Mouse (Mus musculus): ENCODE data around the gene Gm42420. TPM values are rescaled to one million over a fixed set of nuclear protein-coding genes. Genes with fewer than 3 reads are reported as not detected.

Gene Gm42420
- polyA plus RNA-seq, 1 experiment from 2014 or later: 1.1 TPM

DNA sequence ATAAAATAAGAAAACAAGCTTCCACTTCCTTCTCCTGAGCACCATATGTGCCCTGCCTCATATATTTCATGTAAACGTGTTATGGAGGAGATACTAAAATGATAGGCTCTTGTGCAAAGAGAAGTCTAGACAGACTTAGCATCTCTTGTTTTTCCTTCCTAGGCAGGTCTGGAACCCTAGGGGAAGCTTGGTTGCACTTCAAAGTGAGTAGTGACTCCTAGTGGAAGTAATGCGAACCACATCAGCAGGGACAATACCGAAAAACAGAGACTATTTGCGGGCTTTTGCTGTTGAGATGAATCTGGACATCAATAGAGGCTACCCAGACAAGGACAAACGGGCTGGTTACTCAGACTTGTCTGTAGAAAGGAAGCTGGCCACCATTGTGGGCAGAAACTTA lies 18.0 kb upstream of the Gm42420 start:
- no peak overlapping the region for H3K4me3 ChIP-seq (ENCODE audit: low read depth, low read length)
- WGBS: 20% methylated on average over 5 of the region's 5 CpGs

DNA sequence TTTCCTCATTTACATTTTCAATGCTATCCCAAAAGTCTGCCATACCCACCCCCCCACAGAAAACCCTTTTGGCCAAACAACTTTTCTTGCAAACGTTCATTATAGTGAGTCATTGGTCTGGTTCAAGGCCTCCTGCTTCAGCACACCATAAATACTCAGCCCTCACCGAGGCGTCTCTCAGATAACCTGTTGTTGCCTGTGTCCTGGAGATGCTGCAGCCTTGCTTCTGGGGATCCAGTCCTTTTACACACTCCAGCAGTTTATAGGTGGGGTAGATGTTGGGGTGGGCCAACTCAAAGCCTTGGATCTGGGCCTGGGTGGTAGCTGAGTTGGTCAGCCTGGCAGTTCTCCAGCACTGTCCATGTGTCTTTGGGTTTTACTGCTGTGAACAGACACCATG lies 15.1 kb upstream of the Gm42420 start:
- H3K36me3 ChIP-seq (ENCODE audit: control insufficient read depth, insufficient read depth, low read length): no peaks in the 10 kb centered on the region
- no peak overlapping the region for H3K27ac ChIP-seq (ENCODE audit: low read depth, low read length)
- no peaks in the 10 kb centered on the region for H3K27me3 ChIP-seq (ENCODE audit: control insufficient read depth, insufficient read depth, low read length)
- H3K4me2 ChIP-seq (ENCODE audit: low read depth, low read length): no peak overlapping the region
- 82% methylated on average over 3 of the region's 3 CpGs for WGBS
- no peak for ATAC-seq (ENCODE audit: low read depth)
- H3K4me1 ChIP-seq (ENCODE audit: control insufficient read depth, insufficient read depth, low read length): peaks cover 8% of the 10 kb centered on the region
- H3K9me3 ChIP-seq (ENCODE audit: control insufficient read depth, low read length): no peaks in the 10 kb centered on the region
- no peak overlapping the region for H3K9ac ChIP-seq (replicated peaks; ENCODE audit: low read depth, low read length)
- no peak overlapping the region for H3K4me3 ChIP-seq (ENCODE audit: low read depth, low read length)

More for the DNA sequence above, 18.0 kb upstream of the Gm42420 start:
- no peaks in the 10 kb centered on the region for H3K9me3 ChIP-seq (ENCODE audit: control insufficient read depth, low read length)
- H3K4me1 ChIP-seq (ENCODE audit: control insufficient read depth, insufficient read depth, low read length): no peaks in the 10 kb centered on the region
- no peak for ATAC-seq (ENCODE audit: low read depth)
- H3K27ac ChIP-seq (ENCODE audit: low read depth, low read length): no peak overlapping the region
- no peak overlapping the region for H3K4me2 ChIP-seq (ENCODE audit: low read depth, low read length)
- H3K36me3 ChIP-seq (ENCODE audit: control insufficient read depth, insufficient read depth, low read length): no peaks in the 10 kb centered on the region
- no peaks in the 10 kb centered on the region for H3K27me3 ChIP-seq (ENCODE audit: control insufficient read depth, insufficient read depth, low read length)
- no peak overlapping the region for H3K9ac ChIP-seq (replicated peaks; ENCODE audit: low read depth, low read length)

DNA sequence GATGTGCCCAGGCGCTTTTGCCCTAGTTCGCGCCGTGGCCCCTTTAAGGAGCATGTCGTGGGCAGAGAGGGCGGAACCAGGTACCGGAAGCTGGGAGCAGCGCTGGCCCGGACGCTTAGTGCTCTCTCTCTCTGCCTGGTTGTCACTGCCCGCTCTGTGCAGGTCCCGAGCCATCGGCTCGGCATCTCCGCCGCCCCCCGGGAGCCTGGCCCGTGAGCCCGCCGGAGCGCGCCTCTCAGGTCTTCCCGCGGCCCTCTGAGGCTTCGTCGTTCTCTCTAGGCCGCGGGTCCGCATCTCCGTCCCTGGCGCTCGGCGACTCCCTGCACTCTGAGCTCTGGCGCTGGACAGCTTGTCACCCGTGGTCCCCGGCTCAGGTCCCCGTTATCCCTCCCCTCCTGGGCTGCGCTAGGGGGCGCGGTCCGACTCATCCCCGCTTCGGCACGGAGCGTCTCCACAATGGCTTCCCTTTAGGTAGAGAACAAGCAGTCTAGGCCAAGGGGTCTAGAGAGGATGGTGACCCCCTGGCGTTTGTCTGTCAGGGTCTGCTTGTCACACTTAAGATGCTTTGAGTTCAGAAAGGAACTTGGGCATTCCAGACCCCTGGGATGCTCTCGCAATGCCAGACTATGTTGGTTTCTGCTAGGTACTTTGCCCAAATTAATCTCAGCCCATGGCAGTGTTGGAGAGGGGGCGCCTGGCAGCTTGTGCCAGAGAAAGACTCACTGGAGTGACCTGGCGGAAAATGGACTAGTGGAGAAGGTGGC lies 11.6 kb upstream of the Gm42420 start, which contains the start of gene Adck2:
Adck2 (plus strand) TSS at position 83 of the 764 bp plus-strand sequence.
- H3K4me3 ChIP-seq (ENCODE audit: low read depth, low read length): peak within 1 kb of the TSS; percentile 83
- no peaks in the 10 kb centered on the region for H3K27me3 ChIP-seq (ENCODE audit: control insufficient read depth, insufficient read depth, low read length)
- H3K9me3 ChIP-seq (ENCODE audit: control insufficient read depth, low read length): no peaks in the 10 kb centered on the region
- H3K4me1 ChIP-seq (ENCODE audit: control insufficient read depth, insufficient read depth, low read length): peaks cover 8% of the 10 kb centered on the region
- peak within 1 kb of the TSS; percentile 96 for H3K27ac ChIP-seq (ENCODE audit: low read depth, low read length)
- peak within 1 kb of the TSS; percentile 92 for H3K9ac ChIP-seq (replicated peaks; ENCODE audit: low read depth, low read length)
- H3K36me3 ChIP-seq (ENCODE audit: control insufficient read depth, insufficient read depth, low read length): peaks cover 6% of the 10 kb centered on the region
- ATAC-seq (ENCODE audit: low read depth): peak; percentile 98
- peak within 1 kb of the TSS; percentile 90 for H3K4me2 ChIP-seq (ENCODE audit: low read depth, low read length)
- WGBS: under 1% methylated on average over 44 of the region's 49 CpGs

DNA sequence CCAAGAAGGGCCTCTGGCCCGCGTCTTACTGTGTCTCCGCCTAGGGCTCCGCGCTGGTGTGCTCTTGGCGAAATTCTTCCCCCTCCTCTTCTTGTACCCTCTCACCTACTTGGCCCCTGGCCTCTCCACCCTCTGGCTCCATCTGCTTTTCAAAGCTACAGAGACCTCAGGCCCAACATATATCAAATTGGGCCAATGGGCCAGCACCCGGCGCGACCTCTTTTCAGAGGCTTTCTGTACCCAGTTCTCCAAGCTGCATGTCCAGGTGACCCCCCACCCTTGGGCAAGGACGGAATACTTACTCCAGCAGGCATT lies 11.0 kb upstream of the Gm42420 start:
- Histone ChIP-seq H3K4me1 (ENCODE audit: control insufficient read depth, insufficient read depth, low read length) (peaks cover 8% of the 10 kb centered on the region), H3K4me2 (ENCODE audit: low read depth, low read length) (peak overlapping the region; percentile 90), H3K9ac (replicated peaks; ENCODE audit: low read depth, low read length) (peak overlapping the region; percentile 92), H3K27ac (ENCODE audit: low read depth, low read length) (peak overlapping the region; percentile 96), H3K36me3 (ENCODE audit: control insufficient read depth, insufficient read depth, low read length) (peaks cover 11% of the 10 kb centered on the region), H3K9me3 (ENCODE audit: control insufficient read depth, low read length) (no peaks in the 10 kb centered on the region), H3K27me3 (ENCODE audit: control insufficient read depth, insufficient read depth, low read length) (no peaks in the 10 kb centered on the region), H3K4me3 (ENCODE audit: low read depth, low read length) (peak overlapping the region; percentile 83)
- ATAC-seq (ENCODE audit: low read depth): peak; percentile 36; the same call in 1 of the 2 replicates
- 23% methylated on average over 10 of the region's 10 CpGs for WGBS

DNA sequence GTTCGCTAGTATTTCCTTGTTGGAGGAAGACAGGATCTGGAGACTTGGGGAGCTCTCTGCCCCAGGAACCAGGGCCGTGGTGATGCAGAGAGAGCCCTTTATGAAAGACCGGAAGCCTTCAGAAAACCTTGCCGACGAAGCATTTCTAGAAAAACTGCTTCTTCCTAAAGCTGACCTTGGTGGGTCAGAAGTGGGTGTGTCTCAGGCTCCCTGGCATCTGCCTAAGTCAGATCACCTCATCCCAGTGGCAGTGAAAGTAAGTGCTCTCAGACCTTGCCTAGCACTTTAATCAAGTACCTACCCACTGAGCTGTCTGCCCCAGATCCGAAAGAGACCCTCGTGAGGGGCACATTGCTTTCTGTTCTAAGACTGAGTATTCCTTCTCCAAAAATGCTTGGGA lies 10.6 kb upstream of the Gm42420 start:
- Histone ChIP-seq H3K36me3 (ENCODE audit: control insufficient read depth, insufficient read depth, low read length) (peaks cover 13% of the 10 kb centered on the region), H3K27ac (ENCODE audit: low read depth, low read length) (peak overlapping the region; percentile 96), H3K4me1 (ENCODE audit: control insufficient read depth, insufficient read depth, low read length) (peaks cover 8% of the 10 kb centered on the region), H3K4me3 (ENCODE audit: low read depth, low read length) (peak overlapping the region; percentile 83), H3K9me3 (ENCODE audit: control insufficient read depth, low read length) (no peaks in the 10 kb centered on the region), H3K4me2 (ENCODE audit: low read depth, low read length) (peak overlapping the region; percentile 90), H3K27me3 (ENCODE audit: control insufficient read depth, insufficient read depth, low read length) (no peaks in the 10 kb centered on the region), H3K9ac (replicated peaks; ENCODE audit: low read depth, low read length) (peak overlapping the region; percentile 92)
- no peak for ATAC-seq (ENCODE audit: low read depth)
- 82% methylated on average over 7 of the region's 7 CpGs for WGBS

DNA sequence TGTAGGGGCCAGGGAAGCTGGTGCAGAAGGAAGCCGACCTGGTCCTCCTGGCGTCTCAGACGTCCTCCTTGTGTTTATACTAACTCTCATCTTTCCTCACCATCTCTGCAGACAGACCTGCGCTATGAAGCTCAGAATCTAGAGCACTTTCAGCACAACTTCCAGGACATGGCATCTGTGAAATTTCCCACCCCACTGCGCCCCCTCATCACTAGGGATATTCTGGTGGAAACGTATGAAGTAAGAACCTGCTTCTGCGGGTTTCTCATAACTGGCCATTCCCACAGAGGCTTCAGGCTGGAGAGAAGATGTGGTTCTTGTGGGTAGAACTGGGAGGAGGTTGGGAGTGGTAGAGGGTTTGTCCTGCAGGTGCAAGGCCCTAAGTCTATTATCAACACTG lies 6.0 kb upstream of the Gm42420 start:
- Histone ChIP-seq H3K9ac (replicated peaks; ENCODE audit: low read depth, low read length) (no peak overlapping the region), H3K36me3 (ENCODE audit: control insufficient read depth, insufficient read depth, low read length) (peaks cover 33% of the 10 kb centered on the region)

DNA sequence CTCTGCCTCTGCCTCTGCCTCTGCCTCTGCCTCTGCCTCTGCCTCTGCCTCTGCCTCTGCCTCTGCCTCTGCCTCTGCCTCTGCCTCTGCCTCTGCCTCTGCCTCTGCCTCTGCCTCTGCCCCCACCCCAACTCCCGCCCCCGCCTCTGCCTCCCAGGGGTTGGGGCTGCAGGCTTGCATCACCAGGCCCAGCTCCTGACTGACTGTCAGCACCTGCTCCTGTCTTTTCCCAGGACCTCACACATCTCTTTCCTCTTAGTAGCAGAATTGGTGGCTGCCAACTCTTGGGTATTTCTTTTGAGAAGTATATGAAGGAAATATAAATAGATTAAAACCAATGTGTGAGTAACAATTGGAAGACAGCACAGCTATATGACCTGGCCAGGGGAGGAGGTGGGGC lies 5.0 kb upstream of the Gm42420 start:
- Histone ChIP-seq H3K27me3 (ENCODE audit: control insufficient read depth, insufficient read depth, low read length) (no peaks in the 10 kb centered on the region), H3K9me3 (ENCODE audit: control insufficient read depth, low read length) (no peaks in the 10 kb centered on the region), H3K27ac (ENCODE audit: low read depth, low read length) (no peak overlapping the region), H3K4me3 (ENCODE audit: low read depth, low read length) (no peak overlapping the region), H3K36me3 (ENCODE audit: control insufficient read depth, insufficient read depth, low read length) (peaks cover 33% of the 10 kb centered on the region), H3K9ac (replicated peaks; ENCODE audit: low read depth, low read length) (no peak overlapping the region), H3K4me1 (ENCODE audit: control insufficient read depth, insufficient read depth, low read length) (no peaks in the 10 kb centered on the region), H3K4me2 (ENCODE audit: low read depth, low read length) (no peak overlapping the region)
- WGBS: 89% methylated on average over 2 of the region's 2 CpGs
- no peak for ATAC-seq (ENCODE audit: low read depth)

More for the DNA sequence above, 6.0 kb upstream of the Gm42420 start:
- H3K9me3 ChIP-seq (ENCODE audit: control insufficient read depth, low read length): no peaks in the 10 kb centered on the region
- no peak for ATAC-seq (ENCODE audit: low read depth)
- no peak overlapping the region for H3K4me2 ChIP-seq (ENCODE audit: low read depth, low read length)
- H3K27ac ChIP-seq (ENCODE audit: low read depth, low read length): no peak overlapping the region
- peaks cover 6% of the 10 kb centered on the region for H3K4me1 ChIP-seq (ENCODE audit: control insufficient read depth, insufficient read depth, low read length)
- H3K4me3 ChIP-seq (ENCODE audit: low read depth, low read length): no peak overlapping the region
- no peaks in the 10 kb centered on the region for H3K27me3 ChIP-seq (ENCODE audit: control insufficient read depth, insufficient read depth, low read length)
- 93% methylated on average over 7 of the region's 7 CpGs for WGBS

DNA sequence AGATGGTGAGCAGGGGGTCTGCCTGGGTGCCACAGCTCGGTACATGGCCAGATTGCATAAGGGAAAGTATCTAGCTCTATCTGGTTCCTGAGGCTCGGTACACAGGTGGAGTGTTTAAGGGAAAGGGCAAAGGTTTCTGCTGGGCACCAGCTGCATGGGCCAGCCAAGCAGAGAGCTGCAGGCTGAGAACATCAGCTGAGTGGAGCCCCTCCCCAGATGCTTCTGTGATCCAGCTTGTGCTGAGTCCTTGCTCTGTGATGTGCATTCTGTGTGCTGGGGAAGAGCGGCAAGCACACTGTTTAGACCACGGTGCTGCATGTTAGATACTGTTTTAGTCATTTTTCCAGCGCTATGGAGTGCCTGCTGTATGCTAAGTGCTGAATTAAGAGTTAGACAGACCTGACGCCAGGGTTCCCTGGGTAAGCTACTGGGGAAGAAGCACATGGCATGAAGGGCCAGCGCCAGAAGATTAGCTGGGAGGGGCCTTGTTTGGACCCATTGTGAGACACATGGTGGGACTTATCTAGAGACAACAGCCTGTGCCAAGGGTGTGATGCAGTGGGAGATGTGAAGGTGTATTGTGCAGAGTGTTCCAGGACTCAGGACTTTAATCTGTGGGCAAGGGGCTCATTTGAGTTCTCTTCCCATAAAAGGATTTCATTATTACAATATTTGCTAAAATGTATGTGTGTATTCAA lies 4.3 kb upstream of the Gm42420 start:
- no peaks in the 10 kb centered on the region for H3K27me3 ChIP-seq (ENCODE audit: control insufficient read depth, insufficient read depth, low read length)
- 81% methylated on average over 7 of the region's 7 CpGs for WGBS
- no peak overlapping the region for H3K27ac ChIP-seq (ENCODE audit: low read depth, low read length)
- no peak overlapping the region for H3K4me3 ChIP-seq (ENCODE audit: low read depth, low read length)
- H3K4me1 ChIP-seq (ENCODE audit: control insufficient read depth, insufficient read depth, low read length): no peaks in the 10 kb centered on the region
- H3K9me3 ChIP-seq (ENCODE audit: control insufficient read depth, low read length): no peaks in the 10 kb centered on the region
- ATAC-seq (ENCODE audit: low read depth): no peak
- no peak overlapping the region for H3K9ac ChIP-seq (replicated peaks; ENCODE audit: low read depth, low read length)
- H3K36me3 ChIP-seq (ENCODE audit: control insufficient read depth, insufficient read depth, low read length): peaks cover 33% of the 10 kb centered on the region
- no peak overlapping the region for H3K4me2 ChIP-seq (ENCODE audit: low read depth, low read length)

DNA sequence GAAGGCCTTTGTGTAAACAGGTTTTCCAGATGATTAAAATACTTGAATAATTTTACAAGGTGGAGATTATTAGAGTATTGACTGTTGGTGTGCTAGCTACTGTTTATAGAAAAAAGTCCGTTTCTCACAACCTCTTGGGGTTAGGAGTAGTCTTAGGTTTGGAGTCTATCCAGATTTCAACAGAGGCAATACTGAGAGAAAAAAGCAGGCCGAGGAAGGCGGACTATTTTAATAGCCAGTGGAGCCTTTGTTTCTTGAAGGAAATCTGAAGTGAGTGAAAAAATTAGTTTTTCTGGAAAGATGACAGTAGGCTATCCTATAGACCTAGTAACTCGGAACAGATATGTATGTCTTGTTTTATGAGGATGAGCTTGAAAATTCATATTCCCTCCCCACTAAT lies 5.9 kb downstream of the Gm42420 start:
- Histone ChIP-seq H3K4me2 (ENCODE audit: low read depth, low read length) (no peak overlapping the region), H3K4me3 (ENCODE audit: low read depth, low read length) (no peak overlapping the region)

More for the DNA sequence above, 5.9 kb downstream of the Gm42420 start:
- peaks cover 19% of the 10 kb centered on the region for H3K36me3 ChIP-seq (ENCODE audit: control insufficient read depth, insufficient read depth, low read length)
- no peak overlapping the region for H3K27ac ChIP-seq (ENCODE audit: low read depth, low read length)
- no peaks in the 10 kb centered on the region for H3K27me3 ChIP-seq (ENCODE audit: control insufficient read depth, insufficient read depth, low read length)
- H3K4me1 ChIP-seq (ENCODE audit: control insufficient read depth, insufficient read depth, low read length): peaks cover 9% of the 10 kb centered on the region; the same call in 1 of the 2 replicates
- no peak overlapping the region for H3K9ac ChIP-seq (replicated peaks; ENCODE audit: low read depth, low read length)
- ATAC-seq (ENCODE audit: low read depth): no peak
- no peaks in the 10 kb centered on the region for H3K9me3 ChIP-seq (ENCODE audit: control insufficient read depth, low read length)
- WGBS: 97% methylated on average over 4 of the region's 4 CpGs
